Mouse (Mus musculus): ENCODE data around the gene Msi2. TPM values are rescaled to one million over a fixed set of nuclear protein-coding genes. Genes with fewer than 3 reads are reported as not detected.

Msi2 gene
- polyA plus RNA-seq, 1 experiment from 2014 or later, result 2.9 TPM

- no peak overlapping the region for H3K9ac ChIP-seq (ENCODE audit: low read depth, low read length)
- H3K4me2 ChIP-seq (ENCODE audit: low read depth, low read length), result no peak overlapping the region
- no peaks in the 10 kb centered on the region for H3K9me3 ChIP-seq (replicated peaks; ENCODE audit: control insufficient read depth, low read length)
- 0 out of 2 replicates have a peak overlapping the region, but pooled peaks have one; percentile 3 for H3K27ac ChIP-seq (ENCODE audit: low read length)
- H3K4me3 ChIP-seq (ENCODE audit: low read depth, low read length), result no peak overlapping the region
- no peaks in the 10 kb centered on the region for H3K36me3 ChIP-seq (ENCODE audit: control insufficient read depth, insufficient read depth)
- no peak for ATAC-seq (ENCODE audit: low read depth)
- 39% methylated on average over 7 of the region's 7 CpGs for WGBS (ENCODE audit: insufficient replicate concordance)
- peaks cover 20% of the 10 kb centered on the region for H3K4me1 ChIP-seq (ENCODE audit: control insufficient read depth, low read depth, low read length)
- H3K27me3 ChIP-seq (ENCODE audit: control insufficient read depth, insufficient read depth, low read depth, low read length), result no peaks in the 10 kb centered on the region
Measured at GRCm38 (mm10) chr11:88627327-88627726, 91.0 kb downstream of the Msi2 start.

GRCm38 (mm10) chr11:88626576-88626975 is 91.7 kb downstream of the Msi2 start:
- no peak overlapping the region for H3K9ac ChIP-seq (ENCODE audit: low read depth, low read length)
- no peaks in the 10 kb centered on the region for H3K36me3 ChIP-seq (ENCODE audit: control insufficient read depth, insufficient read depth)
- no peak overlapping the region for H3K27ac ChIP-seq (ENCODE audit: low read length)
- H3K4me1 ChIP-seq (ENCODE audit: control insufficient read depth, low read depth, low read length), result peaks cover 20% of the 10 kb centered on the region
- ATAC-seq (ENCODE audit: low read depth), result no peak
- no peak overlapping the region for H3K4me3 ChIP-seq (ENCODE audit: low read depth, low read length)
- H3K4me2 ChIP-seq (ENCODE audit: low read depth, low read length), result no peak overlapping the region
- no peaks in the 10 kb centered on the region for H3K9me3 ChIP-seq (replicated peaks; ENCODE audit: control insufficient read depth, low read length)
- 79% methylated on average over 8 of the region's 8 CpGs for WGBS (ENCODE audit: insufficient replicate concordance)
- H3K27me3 ChIP-seq (ENCODE audit: control insufficient read depth, insufficient read depth, low read depth, low read length), result no peaks in the 10 kb centered on the region

- no peak overlapping the region for H3K4me2 ChIP-seq (ENCODE audit: low read depth, low read length)
- no peaks in the 10 kb centered on the region for H3K27me3 ChIP-seq (ENCODE audit: control insufficient read depth, insufficient read depth, low read depth, low read length)
- H3K9ac ChIP-seq (ENCODE audit: low read depth, low read length), result no peak overlapping the region
- ATAC-seq (ENCODE audit: low read depth), result no peak
- WGBS (ENCODE audit: insufficient replicate concordance), result 81% methylated on average over 9 of the region's 9 CpGs
- no peaks in the 10 kb centered on the region for H3K36me3 ChIP-seq (ENCODE audit: control insufficient read depth, insufficient read depth)
- no peak overlapping the region for H3K27ac ChIP-seq (ENCODE audit: low read length)
- H3K9me3 ChIP-seq (replicated peaks; ENCODE audit: control insufficient read depth, low read length), result no peaks in the 10 kb centered on the region
- no peak overlapping the region for H3K4me3 ChIP-seq (ENCODE audit: low read depth, low read length)
- H3K4me1 ChIP-seq (ENCODE audit: control insufficient read depth, low read depth, low read length), result peaks cover 20% of the 10 kb centered on the region
Measured at GRCm38 (mm10) chr11:88626061-88626460, 92.3 kb downstream of the Msi2 start.

- no peak overlapping the region for H3K4me3 ChIP-seq (ENCODE audit: low read depth, low read length)
- no peak overlapping the region for H3K9ac ChIP-seq (ENCODE audit: low read depth, low read length)
- H3K27ac ChIP-seq (ENCODE audit: low read length), result no peak overlapping the region
- no peaks in the 10 kb centered on the region for H3K9me3 ChIP-seq (replicated peaks; ENCODE audit: control insufficient read depth, low read length)
- no peak for ATAC-seq (ENCODE audit: low read depth)
- peaks cover 20% of the 10 kb centered on the region for H3K4me1 ChIP-seq (ENCODE audit: control insufficient read depth, low read depth, low read length)
- no peaks in the 10 kb centered on the region for H3K27me3 ChIP-seq (ENCODE audit: control insufficient read depth, insufficient read depth, low read depth, low read length)
- WGBS (ENCODE audit: insufficient replicate concordance), result 72% methylated on average over 14 of the region's 14 CpGs
- no peaks in the 10 kb centered on the region for H3K36me3 ChIP-seq (ENCODE audit: control insufficient read depth, insufficient read depth)
- H3K4me2 ChIP-seq (ENCODE audit: low read depth, low read length), result no peak overlapping the region
Measured at GRCm38 (mm10) chr11:88625063-88625462, 93.2 kb downstream of the Msi2 start.

GRCm38 (mm10) chr11:88624627-88625026 is 93.7 kb downstream of the Msi2 start:
- H3K9ac ChIP-seq (ENCODE audit: low read depth, low read length), result no peak overlapping the region
- no peaks in the 10 kb centered on the region for H3K9me3 ChIP-seq (replicated peaks; ENCODE audit: control insufficient read depth, low read length)
- no peak overlapping the region for H3K27ac ChIP-seq (ENCODE audit: low read length)
- H3K4me2 ChIP-seq (ENCODE audit: low read depth, low read length), result no peak overlapping the region
- 76% methylated on average over 6 of the region's 6 CpGs for WGBS (ENCODE audit: insufficient replicate concordance)
- H3K27me3 ChIP-seq (ENCODE audit: control insufficient read depth, insufficient read depth, low read depth, low read length), result no peaks in the 10 kb centered on the region
- no peak overlapping the region for H3K4me3 ChIP-seq (ENCODE audit: low read depth, low read length)
- ATAC-seq (ENCODE audit: low read depth), result no peak
- H3K36me3 ChIP-seq (ENCODE audit: control insufficient read depth, insufficient read depth), result no peaks in the 10 kb centered on the region
- peaks cover 24% of the 10 kb centered on the region for H3K4me1 ChIP-seq (ENCODE audit: control insufficient read depth, low read depth, low read length)

- H3K27ac ChIP-seq (ENCODE audit: low read length), result no peak overlapping the region
- no peak overlapping the region for H3K4me2 ChIP-seq (ENCODE audit: low read depth, low read length)
- H3K4me1 ChIP-seq (ENCODE audit: control insufficient read depth, low read depth, low read length), result peaks cover 32% of the 10 kb centered on the region
- no peaks in the 10 kb centered on the region for H3K9me3 ChIP-seq (replicated peaks; ENCODE audit: control insufficient read depth, low read length)
- H3K36me3 ChIP-seq (ENCODE audit: control insufficient read depth, insufficient read depth), result no peaks in the 10 kb centered on the region
- no peak overlapping the region for H3K9ac ChIP-seq (ENCODE audit: low read depth, low read length)
- 51% methylated on average over 6 of the region's 6 CpGs for WGBS (ENCODE audit: insufficient replicate concordance)
- ATAC-seq (ENCODE audit: low read depth), result 0 out of 2 replicates have a peak, but pooled peaks have one; percentile 45
- H3K4me3 ChIP-seq (ENCODE audit: low read depth, low read length), result no peak overlapping the region
- no peaks in the 10 kb centered on the region for H3K27me3 ChIP-seq (ENCODE audit: control insufficient read depth, insufficient read depth, low read depth, low read length)
Measured at GRCm38 (mm10) chr11:88623671-88624070, 94.6 kb downstream of the Msi2 start.

GRCm38 (mm10) chr11:88622496-88622895 is 95.8 kb downstream of the Msi2 start:
- no peaks in the 10 kb centered on the region for H3K27me3 ChIP-seq (ENCODE audit: control insufficient read depth, insufficient read depth, low read depth, low read length)
- H3K4me1 ChIP-seq (ENCODE audit: control insufficient read depth, low read depth, low read length), result peaks cover 31% of the 10 kb centered on the region
- H3K36me3 ChIP-seq (ENCODE audit: control insufficient read depth, insufficient read depth), result no peaks in the 10 kb centered on the region
- no peak overlapping the region for H3K9ac ChIP-seq (ENCODE audit: low read depth, low read length)
- no peak overlapping the region for H3K4me3 ChIP-seq (ENCODE audit: low read depth, low read length)
- no peak overlapping the region for H3K4me2 ChIP-seq (ENCODE audit: low read depth, low read length)
- H3K27ac ChIP-seq (ENCODE audit: low read length), result no peak overlapping the region
- WGBS (ENCODE audit: insufficient replicate concordance), result 34% methylated on average over 6 of the region's 6 CpGs
- H3K9me3 ChIP-seq (replicated peaks; ENCODE audit: control insufficient read depth, low read length), result no peaks in the 10 kb centered on the region
- no peak for ATAC-seq (ENCODE audit: low read depth)

- H3K27ac ChIP-seq (ENCODE audit: low read length), result no peak overlapping the region
- ATAC-seq (ENCODE audit: low read depth), result no peak
- no peaks in the 10 kb centered on the region for H3K9me3 ChIP-seq (replicated peaks; ENCODE audit: control insufficient read depth, low read length)
- no peaks in the 10 kb centered on the region for H3K36me3 ChIP-seq (ENCODE audit: control insufficient read depth, insufficient read depth)
- peaks cover 26% of the 10 kb centered on the region for H3K4me1 ChIP-seq (ENCODE audit: control insufficient read depth, low read depth, low read length)
- H3K9ac ChIP-seq (ENCODE audit: low read depth, low read length), result no peak overlapping the region
- H3K4me3 ChIP-seq (ENCODE audit: low read depth, low read length), result no peak overlapping the region
- 65% methylated on average over 4 of the region's 4 CpGs for WGBS (ENCODE audit: insufficient replicate concordance)
- H3K27me3 ChIP-seq (ENCODE audit: control insufficient read depth, insufficient read depth, low read depth, low read length), result no peaks in the 10 kb centered on the region
- no peak overlapping the region for H3K4me2 ChIP-seq (ENCODE audit: low read depth, low read length)
Measured at GRCm38 (mm10) chr11:88621789-88622188, 96.5 kb downstream of the Msi2 start.

- Histone ChIP-seq H3K27ac (ENCODE audit: low read length) (no peak overlapping the region; the same call in 1 of the 2 replicates), H3K27me3 (ENCODE audit: control insufficient read depth, insufficient read depth, low read depth, low read length) (no peaks in the 10 kb centered on the region), H3K36me3 (ENCODE audit: control insufficient read depth, insufficient read depth) (no peaks in the 10 kb centered on the region), H3K4me3 (ENCODE audit: low read depth, low read length) (no peak overlapping the region), H3K9ac (ENCODE audit: low read depth, low read length) (no peak overlapping the region), H3K4me1 (ENCODE audit: control insufficient read depth, low read depth, low read length) (peaks cover 23% of the 10 kb centered on the region), H3K4me2 (ENCODE audit: low read depth, low read length) (no peak overlapping the region), H3K9me3 (replicated peaks; ENCODE audit: control insufficient read depth, low read length) (no peaks in the 10 kb centered on the region)
- WGBS (ENCODE audit: insufficient replicate concordance), result 43% methylated on average over 15 of the region's 15 CpGs
- peak; percentile 62 for ATAC-seq (ENCODE audit: low read depth)
Measured at GRCm38 (mm10) chr11:88620158-88620973, 97.9 kb downstream of the Msi2 start.

Data from liver, embryonic 16.5 days (tissue).